Mouse (Mus musculus) liver, embryonic 14.5 days (tissue): ENCODE measurements around the gene Scpep1.

Experiments
- CTCF ChIP-seq: IDR thresholded peaks from 2 replicates; pipeline ENCODE4 v1.5.1; 2016; ENCODE audit warnings: antibody characterized with exemption, low read depth, control low read depth
- EP300 ChIP-seq: IDR thresholded peaks from 2 replicates; pipeline ENCODE4 v1.6.1; 2016; ENCODE audit warnings: antibody characterized with exemption, low read depth

- TF ChIP-seq CTCF (no peak), EP300 (no peak)
Measured at GRCm38 (mm10) chr11:88926566-88926965, 28.7 kb downstream of the Scpep1 start.
